Mouse (Mus musculus): Measurements from ENCODE around the gene Zfp870.

The Zfp870 gene

DNA sequence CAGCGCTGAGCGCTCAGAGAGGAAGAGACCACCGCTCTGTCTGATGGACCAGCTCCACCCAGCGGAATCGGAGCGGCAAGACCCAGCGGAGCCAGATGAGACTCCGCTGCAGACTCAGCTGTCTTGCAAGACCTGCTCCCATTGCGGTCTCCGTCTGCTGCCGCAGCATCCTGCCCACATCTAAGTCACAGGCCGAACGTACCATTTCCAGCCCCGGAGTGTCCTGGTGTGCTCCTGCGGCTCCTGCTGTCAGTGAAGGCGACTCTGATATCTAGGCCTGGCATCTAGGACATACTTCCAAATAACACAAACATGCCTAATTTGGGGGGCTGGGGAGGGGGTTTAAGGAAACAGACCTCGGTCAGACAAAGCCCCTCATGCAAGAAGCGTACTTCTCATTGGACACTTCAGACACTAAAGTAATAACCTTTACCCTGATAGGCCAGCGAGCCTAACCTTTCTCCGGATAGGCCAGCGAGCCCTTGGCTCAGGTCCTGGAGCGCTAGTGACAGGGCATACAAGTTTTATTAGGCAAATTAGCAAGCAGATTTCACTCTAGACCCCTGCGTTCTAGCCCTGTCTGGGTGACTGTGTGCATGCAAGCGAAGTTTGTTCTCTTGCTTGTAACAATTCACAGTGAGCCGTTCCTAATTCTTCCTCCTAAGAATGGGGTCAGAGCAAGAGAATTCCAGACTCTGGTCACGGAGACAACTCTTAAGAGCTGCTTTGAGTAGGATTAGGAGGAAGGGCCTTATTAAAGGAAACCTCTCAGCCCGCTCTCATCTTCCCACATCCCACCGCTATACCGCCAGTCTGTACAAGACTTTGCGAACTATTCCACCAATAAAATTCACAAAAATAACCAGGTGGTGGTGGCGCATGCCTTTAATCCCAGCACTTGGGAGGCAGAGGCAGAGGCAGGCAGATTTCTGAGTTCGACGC lies at the start of gene Zfp870:
Gene Zfp870 (minus strand): TSS at position 404 of the 942 bp plus-strand sequence.
- DNase-seq: peak; percentile 71 to 78

DNA sequence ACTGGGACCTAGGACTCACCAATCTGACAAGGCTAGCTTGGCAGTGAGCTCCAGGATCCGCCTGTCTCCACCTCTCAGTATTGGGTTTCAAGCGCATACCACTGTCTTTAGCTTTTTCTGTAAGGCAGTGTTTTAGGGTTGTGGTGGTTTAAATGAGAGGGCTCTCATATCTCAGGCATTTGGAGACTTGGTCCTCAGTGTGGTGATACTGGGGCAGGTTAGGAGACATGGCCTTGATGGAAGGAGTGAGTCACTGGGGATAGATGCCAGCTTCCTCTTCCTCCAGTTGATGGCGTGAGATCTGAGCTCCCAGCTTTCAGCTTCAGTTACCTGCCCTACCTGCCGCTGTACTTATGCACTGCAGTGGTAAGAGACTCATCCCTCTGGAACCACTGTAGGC lies 48.4 kb upstream of the Zfp870 start:
- no peak for DNase-seq

- no peak for DNase-seq
Observed at GRCm38 (mm10) chr17:32927803-32928202, 36.4 kb upstream of the Zfp870 start.

DNA sequence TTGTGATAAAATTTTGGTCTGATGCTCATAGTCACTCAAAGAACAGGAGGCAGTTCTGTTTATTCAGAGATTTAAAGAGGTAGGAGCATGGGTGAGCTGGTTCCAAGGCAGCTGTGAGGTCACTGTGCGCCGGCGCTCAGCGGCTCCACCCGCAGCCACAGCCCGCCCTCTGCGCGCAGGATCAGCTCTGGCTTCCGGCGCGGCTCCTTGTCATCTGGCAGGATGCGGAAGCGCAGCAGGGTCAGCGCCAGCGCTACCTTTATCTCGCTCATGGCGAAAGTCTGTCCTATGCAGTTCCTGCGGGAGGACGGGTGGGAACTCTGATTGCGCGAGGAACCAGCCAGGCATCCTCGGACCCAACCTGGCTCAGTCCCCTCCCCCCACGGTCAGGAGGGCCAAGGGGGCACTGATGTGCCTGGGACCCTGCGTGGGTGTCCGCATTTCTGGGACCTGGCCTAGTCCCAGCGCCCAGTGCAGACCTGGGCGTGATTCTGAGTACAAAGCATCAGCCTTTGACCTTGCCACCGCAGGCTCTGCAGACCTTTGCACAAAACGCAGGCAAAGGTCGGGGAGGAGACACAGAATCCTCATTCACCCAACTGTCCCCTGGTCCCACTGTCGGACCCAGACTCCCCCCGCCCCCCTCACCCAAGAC lies 33.3 kb upstream of the Zfp870 start:
- peak; percentile 51 to 60 for DNase-seq

- DNase-seq: no peak
Observed at GRCm38 (mm10) chr17:32923681-32924080, 32.2 kb upstream of the Zfp870 start.

- DNase-seq: no peak
Observed at GRCm38 (mm10) chr17:32919123-32919522, 27.7 kb upstream of the Zfp870 start.

DNA sequence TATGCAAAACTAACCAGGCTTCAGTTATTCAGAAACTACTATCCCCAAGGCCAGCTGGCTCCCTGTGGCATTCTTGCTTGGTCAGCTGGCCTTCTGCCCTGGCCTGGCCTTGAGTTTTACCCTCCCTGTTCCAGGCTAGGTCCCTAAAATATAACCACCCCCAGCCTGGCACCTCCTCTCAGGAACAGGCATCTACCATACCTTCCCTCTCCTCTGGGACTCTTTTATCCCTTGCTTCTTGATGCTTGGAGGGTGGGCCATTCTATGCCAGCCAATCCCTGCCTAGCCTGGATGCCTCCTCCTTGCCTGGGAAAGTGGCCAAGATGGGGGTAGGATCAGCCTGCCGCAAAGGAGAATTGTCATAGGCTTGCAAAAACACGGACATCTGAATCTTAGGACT lies 25.7 kb upstream of the Zfp870 start, which contains the start of gene Cyp4f14:
Gene Cyp4f14 (minus strand): TSS at position 212 of the 400 bp plus-strand sequence.
- DNase-seq: no peak

GRCm38 (mm10) chr17:32916075-32916474 lies 24.6 kb upstream of the Zfp870 start:
- DNase-seq: no peak

DNA sequence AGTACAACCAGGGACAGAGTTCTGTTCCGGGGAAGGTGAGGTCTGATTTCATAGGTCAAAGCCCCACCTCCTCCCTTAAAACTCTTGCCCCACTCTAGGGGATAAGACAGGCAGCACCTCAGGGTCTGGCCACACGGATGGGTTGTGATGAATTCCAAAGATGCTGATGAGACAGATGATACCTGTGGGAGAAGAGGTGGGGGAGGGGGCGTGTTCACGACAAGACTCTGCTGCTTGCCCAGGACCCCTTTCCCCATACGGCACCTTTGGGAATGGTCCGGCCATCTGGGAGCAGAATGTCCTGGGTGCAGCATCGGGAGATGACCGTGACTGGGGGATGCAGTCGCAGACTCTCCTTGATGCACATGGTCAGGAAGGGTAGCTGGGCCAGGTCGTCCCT lies 14.7 kb upstream of the Zfp870 start:
- no peak for DNase-seq

GRCm38 (mm10) chr17:32905239-32905638 lies 13.8 kb upstream of the Zfp870 start:
- peak in 1 of 2 experiments; percentile 8 for DNase-seq

DNA sequence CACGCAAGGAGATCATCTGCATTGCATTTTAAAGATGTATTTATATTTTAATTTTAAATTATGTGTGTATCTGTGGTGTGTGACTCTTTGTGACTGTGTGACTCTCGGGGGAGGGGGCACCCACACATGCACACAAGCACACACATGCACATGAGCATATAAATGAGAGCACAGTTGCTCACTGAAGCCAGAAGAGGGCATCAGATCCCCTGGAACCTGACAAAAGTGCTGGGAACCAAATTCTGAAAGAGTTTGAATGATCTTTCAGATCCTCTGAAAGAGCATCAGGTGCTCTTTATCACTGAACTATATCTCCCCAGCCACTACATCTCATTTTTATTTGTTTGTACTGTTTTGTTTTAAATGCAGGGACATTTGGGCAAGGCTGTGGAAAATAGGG lies 13.0 kb upstream of the Zfp870 start:
- DNase-seq: no peak

- no peak for DNase-seq
Observed at GRCm38 (mm10) chr17:32901751-32902525, 10.5 kb upstream of the Zfp870 start.

GRCm38 (mm10) chr17:32895421-32895820 lies 4.0 kb upstream of the Zfp870 start:
- DNase-seq: no peak

DNA sequence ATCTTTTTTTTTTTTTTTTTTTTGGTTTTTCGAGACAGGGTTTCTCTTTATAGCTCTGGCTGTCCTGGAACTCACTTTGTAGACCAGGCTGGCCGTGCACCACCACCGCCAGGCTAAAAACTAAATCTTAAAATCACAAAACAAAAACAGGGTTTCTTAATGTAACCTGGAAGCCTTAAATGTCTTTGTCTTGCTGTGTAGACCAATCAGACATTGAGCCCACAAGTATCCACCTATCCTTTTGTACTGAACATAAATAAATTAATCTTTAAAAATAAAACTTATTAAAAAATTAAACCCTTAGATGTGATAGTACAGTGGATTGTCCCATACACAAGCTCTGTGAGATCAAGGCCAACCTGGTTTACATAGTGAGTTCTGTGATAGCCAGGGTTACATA lies 2.5 kb upstream of the Zfp870 start:
- no peak for DNase-seq

GRCm38 (mm10) chr17:32890852-32891238 lies 597 bp downstream of the Zfp870 start:
- DNase-seq: no peak

DNA sequence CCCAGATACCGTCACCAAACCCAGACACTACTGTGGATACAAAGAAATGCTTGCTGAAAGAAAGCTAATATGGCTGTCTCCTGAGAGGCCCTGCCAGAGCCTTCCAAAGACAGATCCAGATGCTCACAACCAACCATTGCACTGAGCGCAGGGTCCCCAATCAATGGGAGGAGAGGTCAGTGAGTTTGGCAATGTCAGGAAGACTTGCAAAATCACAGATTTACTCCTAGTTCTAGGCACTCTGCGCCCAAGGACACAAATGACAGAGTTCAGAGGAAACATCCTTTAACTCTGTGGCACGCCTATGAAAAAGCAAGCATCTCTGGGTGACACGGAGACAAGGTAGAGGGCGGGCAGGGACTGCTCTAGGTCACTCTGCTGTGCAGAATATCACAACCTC lies 1.8 kb downstream of the Zfp870 start:
- no peak for DNase-seq

DNA sequence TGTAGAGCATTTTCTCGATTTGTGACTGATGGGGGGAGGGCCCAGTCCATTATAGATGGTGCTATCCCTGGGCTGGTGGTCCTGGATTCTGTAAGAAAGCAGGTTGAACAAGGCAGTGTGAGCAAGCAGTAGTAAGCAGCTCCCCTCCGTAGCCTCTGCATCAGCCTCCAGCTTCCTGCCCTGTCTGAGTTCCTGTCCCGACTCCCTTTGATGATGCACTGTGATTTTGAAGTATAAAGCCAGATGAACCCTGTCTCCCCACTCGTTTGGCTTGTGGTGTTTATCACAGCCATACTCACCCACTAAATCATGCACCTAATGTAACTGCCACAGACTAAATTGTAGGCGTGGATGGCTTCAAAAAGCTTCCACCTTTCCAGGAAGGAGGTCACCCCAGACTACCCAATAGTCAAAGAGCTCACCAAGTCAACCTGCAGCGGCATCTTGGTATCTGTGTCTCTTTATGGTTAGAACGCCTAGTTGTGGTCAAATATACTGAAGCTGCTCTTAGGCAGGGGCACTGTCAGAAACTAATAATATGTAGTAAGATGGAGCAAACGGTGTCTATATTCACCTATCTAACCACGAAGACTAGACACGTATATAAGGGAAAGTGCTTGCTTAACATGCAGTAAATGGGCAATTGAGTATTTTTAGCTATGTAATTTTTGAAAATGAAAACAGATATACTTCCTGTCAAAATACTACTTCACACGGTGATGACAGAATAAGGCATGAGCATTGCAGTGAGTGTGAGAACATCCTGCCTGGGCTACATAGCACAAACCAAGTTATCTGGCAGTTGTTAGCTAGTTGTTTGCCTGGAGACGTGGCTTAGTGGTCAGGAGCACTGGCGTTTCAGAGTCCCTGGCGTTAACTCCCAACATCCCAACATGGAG lies 10.9 kb downstream of the Zfp870 start:
- DNase-seq: no peak

- no peak for DNase-seq
Observed at GRCm38 (mm10) chr17:32878773-32879172, 12.7 kb downstream of the Zfp870 start.

- DNase-seq: no peak
Observed at GRCm38 (mm10) chr17:32877471-32878171, 13.8 kb downstream of the Zfp870 start.

DNA sequence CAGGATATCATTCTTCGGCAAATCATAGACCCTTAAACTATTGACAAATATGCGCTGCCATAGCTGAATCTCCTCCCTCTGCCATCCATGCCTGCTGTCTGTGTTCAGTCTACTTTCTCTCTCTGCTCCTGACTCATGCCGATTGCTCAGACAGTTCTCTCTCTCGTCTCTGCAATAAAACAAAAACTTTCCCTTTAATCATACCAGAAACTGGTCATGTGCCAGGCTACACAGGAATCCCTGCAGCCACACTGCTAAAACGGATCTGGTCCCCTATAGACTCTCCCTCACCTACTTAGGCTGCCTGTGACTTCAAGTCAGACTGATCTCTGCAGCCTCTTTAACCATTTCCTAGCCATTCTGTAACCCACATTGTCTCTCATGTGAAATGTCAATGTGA lies 18.7 kb downstream of the Zfp870 start:
- no peak for DNase-seq

DNA sequence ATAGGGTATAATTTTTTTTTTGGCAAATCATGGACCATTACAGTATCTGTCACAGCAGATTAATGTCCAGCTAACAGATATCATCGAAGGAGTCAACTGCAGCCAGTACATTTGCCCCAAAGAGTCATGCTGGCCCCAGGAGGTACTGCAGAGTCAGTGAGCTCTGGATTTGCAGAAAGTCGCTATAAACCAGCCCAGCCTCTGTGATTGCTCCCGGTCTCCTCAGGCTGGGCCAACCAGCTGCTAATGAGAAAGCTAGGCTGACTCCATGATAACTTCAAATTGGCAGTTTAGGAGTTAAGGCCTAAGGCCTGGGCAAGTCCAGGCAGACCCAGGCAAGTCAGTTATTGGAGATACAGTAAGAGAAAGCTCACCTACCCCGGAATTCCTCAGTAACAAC lies 19.4 kb downstream of the Zfp870 start:
- no peak for DNase-seq

GRCm38 (mm10) chr17:32871483-32871882 lies 20.0 kb downstream of the Zfp870 start:
- no peak for DNase-seq

All from thymus, adult 18-20 months (tissue).